Mouse (Mus musculus) heart, adult 2 months (tissue): ENCODE results near the gene Nup160. TPM values are rescaled to one million over a fixed set of nuclear protein-coding genes. Genes with fewer than 3 reads are reported as not detected.

Experiments used
- DNase-seq, 2 experiments: peaks; one replicate each; pipeline ENCODE4 v3.0.0; 2021
- H3K27ac ChIP-seq: fragments of 200-600 bp; 2 replicates; pipeline ENCODE4 v1.8.1; 2022
- H3K27me3 ChIP-seq: fragments of 200-500 bp; 2 replicates; pipeline ENCODE4 v1.6.1; 2012; ENCODE audit warnings: mild to moderate bottlenecking, low read length, inconsistent platforms, mixed read lengths; ENCODE audit not compliant: control insufficient read depth, insufficient read depth
- H3K36me3 ChIP-seq: fragments of 200-500 bp; 2 replicates; pipeline ENCODE4 v1.6.1; 2012; ENCODE audit warnings: low read length, inconsistent platforms; ENCODE audit not compliant: control insufficient read depth, insufficient read depth
- H3K4me1 ChIP-seq: fragments of 200-500 bp; 2 replicates; pipeline ENCODE4 v1.6.1; 2011; ENCODE audit warnings: low read length; ENCODE audit not compliant: control insufficient read depth, insufficient read depth
- H3K4me3 ChIP-seq: fragments of 200-600 bp; 2 replicates; pipeline ENCODE4 v1.8.1; 2022
- H3K79me2 ChIP-seq: fragments of 200-500 bp; replicated peaks from 2 replicates; pipeline ENCODE4 v1.6.1; 2012; ENCODE audit warnings: mild to moderate bottlenecking, inconsistent platforms, low read length, moderate library complexity, mixed read lengths; ENCODE audit not compliant: control insufficient read depth, insufficient read depth
- H3K9ac ChIP-seq: fragments of 200-500 bp; 2 replicates; pipeline ENCODE4 v1.6.1; 2012; ENCODE audit warnings: low read depth, mild to moderate bottlenecking, control low read depth, inconsistent platforms, low read length, mixed read lengths
- CTCF ChIP-seq: fragments of 200-600 bp; IDR thresholded peaks from 2 replicates; pipeline ENCODE4 v1.8.1; 2022; ENCODE audit warnings: antibody characterized with exemption, mild to moderate bottlenecking, moderate library complexity
- EP300 ChIP-seq: fragments of 200-500 bp; IDR thresholded peaks from 2 replicates; pipeline ENCODE4 v1.6.1; 2011; ENCODE audit warnings: low read depth, low read length, control low read depth; ENCODE audit not compliant: insufficient read depth
- POLR2A ChIP-seq: fragments of 200-500 bp; IDR thresholded peaks from 2 replicates; pipeline ENCODE4 v1.6.1; 2011; ENCODE audit warnings: mild to moderate bottlenecking, low read depth, low read length, control low read depth; ENCODE audit not compliant: insufficient read depth
- WGBS: fragments of 180-500 bp; shearing (Covaris S2); methylation state at CpG from one replicate; pipeline ENCODE4 v1.1.7; 2018; 5-methylcytosine and 5-hydroxymethylcytosine counted together
- intact Hi-C: fragments of 180-260 bp; cut with DNase I; formaldehyde crosslinking; loops from one replicate; pipeline ENCODE4 v1.15.1; 2025
- polyA plus RNA-seq: library from polyadenylated mRNA; depleted of rRNA; stranded (reverse); fragments of >200 nt; gene quantifications from 2 replicates; pipeline ENCODE4 v1.2.3, GENCODE M21; 2012
- total RNA-seq, 2 experiments: library from RNA; stranded (reverse); gene quantifications; 2 replicates each; pipeline ENCODE4 v1.2.3; 2021

Gene Nup160
- total and polyA plus RNA-seq, 3 experiments, result 5.2 to 13.9 (median 12.9) TPM

- H3K27me3 ChIP-seq, result no peaks in the 10 kb centered on the region
- no peaks in the 10 kb centered on the region for H3K79me2 ChIP-seq
- TF ChIP-seq CTCF, result no peak
- no peak for TF ChIP-seq POLR2A
- no peak for TF ChIP-seq EP300
- H3K9ac ChIP-seq, result no peak overlapping the region
- DNase-seq, result no peak
- intact Hi-C loops, result no loop called here
- no peak overlapping the region for H3K4me3 ChIP-seq
- H3K4me1 ChIP-seq, result no peaks in the 10 kb centered on the region
- H3K36me3 ChIP-seq, result no peaks in the 10 kb centered on the region
- H3K27ac ChIP-seq, result no peak overlapping the region
- WGBS, result 93% methylated on average over 11 of the region's 11 CpGs
Measured at GRCm38 (mm10) chr2:90735326-90735725, 58.3 kb downstream of the Nup160 start.

- no peak overlapping the region for H3K27ac ChIP-seq
- intact Hi-C loops, result no loop called here
- TF ChIP-seq EP300 (no peak), POLR2A (no peak), CTCF (no peak)
- WGBS, result 82% methylated on average over 3 of the region's 3 CpGs
- no peaks in the 10 kb centered on the region for H3K27me3 ChIP-seq
- no peak overlapping the region for H3K4me3 ChIP-seq
- no peaks in the 10 kb centered on the region for H3K79me2 ChIP-seq
- DNase-seq, result no peak
- no peaks in the 10 kb centered on the region for H3K4me1 ChIP-seq
- no peaks in the 10 kb centered on the region for H3K36me3 ChIP-seq
- H3K9ac ChIP-seq, result no peak overlapping the region
Measured at GRCm38 (mm10) chr2:90738801-90739200, 61.8 kb downstream of the Nup160 start.

- Histone ChIP-seq H3K27me3 (no peaks in the 10 kb centered on the region), H3K79me2 (no peaks in the 10 kb centered on the region), H3K4me1 (no peaks in the 10 kb centered on the region), H3K36me3 (no peaks in the 10 kb centered on the region), H3K9ac (no peak overlapping the region), H3K4me3 (no peak overlapping the region), H3K27ac (no peak overlapping the region)
- WGBS, result 90% methylated on average over 3 of the region's 3 CpGs
- TF ChIP-seq POLR2A, result no peak
- no peak for TF ChIP-seq CTCF
- no peak for TF ChIP-seq EP300
- DNase-seq, result no peak
- intact Hi-C loops, result no loop called here
Measured at GRCm38 (mm10) chr2:90739327-90739726, 62.3 kb downstream of the Nup160 start.

GRCm38 (mm10) chr2:90739921-90740320 is 62.9 kb downstream of the Nup160 start:
- Histone ChIP-seq H3K27ac (no peak overlapping the region), H3K79me2 (no peaks in the 10 kb centered on the region), H3K4me3 (no peak overlapping the region), H3K27me3 (no peaks in the 10 kb centered on the region), H3K9ac (no peak overlapping the region), H3K36me3 (no peaks in the 10 kb centered on the region), H3K4me1 (peaks cover 2% of the 10 kb centered on the region; the same call in 1 of the 2 replicates)
- TF ChIP-seq CTCF, result no peak
- no peak for TF ChIP-seq POLR2A
- TF ChIP-seq EP300, result no peak
- WGBS, result 85% methylated on average over 5 of the region's 5 CpGs
- DNase-seq, result no peak
- intact Hi-C loops, result no loop called here

GRCm38 (mm10) chr2:90744285-90745052 is 67.5 kb downstream of the Nup160 start:
- H3K27me3 ChIP-seq, result no peaks in the 10 kb centered on the region
- peaks cover 4% of the 10 kb centered on the region for H3K4me1 ChIP-seq
- peak overlapping the region; percentile 95 for H3K27ac ChIP-seq
- peak overlapping the region; percentile 53 for H3K4me3 ChIP-seq
- peaks cover 8% of the 10 kb centered on the region for H3K36me3 ChIP-seq
- peak; percentile 20 to 31 for DNase-seq
- TF ChIP-seq CTCF (no peak), POLR2A (no peak), EP300 (no peak)
- 55% methylated on average over 12 of the region's 12 CpGs for WGBS
- intact Hi-C loops, result loop anchor here (5.0 kb wide), 1 partner anchor 103 kb away; the partner anchor contains the start of gene Mtch2
- H3K9ac ChIP-seq, result no peak overlapping the region
- H3K79me2 ChIP-seq, result peaks cover 3% of the 10 kb centered on the region

- Histone ChIP-seq H3K4me3 (peak within 1 kb of the TSS; percentile 98), H3K4me1 (peaks cover 7% of the 10 kb centered on the region), H3K27me3 (no peaks in the 10 kb centered on the region), H3K79me2 (peaks cover 5% of the 10 kb centered on the region), H3K36me3 (peaks cover 9% of the 10 kb centered on the region), H3K27ac (peak within 1 kb of the TSS; percentile 95), H3K9ac (peak within 1 kb of the TSS; percentile 85)
- TF ChIP-seq POLR2A (peak; percentile 82), EP300 (peak; percentile 79; the same call in 1 of the 2 replicates), CTCF (peak; percentile 42)
- intact Hi-C loops, result loop anchor here (5.0 kb wide), 1 partner anchor 102 kb away; the partner anchor contains the start of gene Mtch2
- under 1% methylated on average over 44 of the region's 44 CpGs for WGBS
- peak; percentile 95 to 99 for DNase-seq
Measured at GRCm38 (mm10) chr2:90745053-90745678, 68.2 kb downstream of the Nup160 start, which contains the start of gene Fnbp4. Gene Fnbp4, plus strand, starts transcription at chr2:90745370.
